Mouse (Mus musculus) megakaryocyte-erythroid progenitor cell, adult 5 weeks (primary cell): ENCODE measurements around the gene Sema3b. TPM values are rescaled to one million over a fixed set of nuclear protein-coding genes. Genes with fewer than 3 reads are reported as not detected.

ENCODE experiments used
- polyA plus RNA-seq: library from polyadenylated mRNA; stranded (reverse); fragments of >175 nt; gene quantifications from 2 replicates; pipeline ENCODE4 v1.2.3, GENCODE M21; 2012

Gene Sema3b
- 0.09 TPM in 1 of 2 replicates, not detected in the other for polyA plus RNA-seq

DNA sequence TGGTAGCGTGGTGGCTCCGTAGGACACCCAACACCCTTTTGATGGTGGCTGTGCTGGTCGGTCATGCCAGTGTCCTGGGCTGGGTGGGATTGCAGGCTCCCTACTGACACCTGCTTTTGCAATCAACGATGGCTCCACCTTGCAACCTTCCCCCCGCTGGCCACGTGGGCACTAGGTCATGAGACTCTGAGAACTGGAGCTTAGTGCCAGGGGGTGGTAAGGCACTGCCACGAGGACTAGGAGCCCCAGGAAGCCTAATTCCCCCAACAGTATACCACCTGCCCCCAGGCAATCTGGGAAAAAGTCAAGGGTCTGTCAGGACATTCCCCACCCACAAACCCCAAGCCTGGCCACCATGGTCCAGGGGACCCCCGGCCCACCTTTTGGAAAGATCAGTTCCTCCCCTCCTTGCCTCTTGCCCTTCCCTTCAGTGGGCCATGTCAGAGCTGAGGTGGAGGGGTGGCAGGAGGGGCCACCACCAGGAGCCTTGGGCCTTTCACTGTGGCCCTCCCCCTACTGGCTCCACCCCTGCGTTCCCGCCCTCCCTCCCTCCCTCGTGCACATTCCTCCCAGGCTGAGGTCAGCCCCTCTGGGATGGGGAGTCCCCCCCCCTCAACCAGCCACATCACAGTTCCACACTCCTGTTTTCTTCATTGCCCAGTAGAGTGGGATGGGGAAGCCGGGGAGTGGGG lies at the start of gene Sema3b:
Gene Sema3b, minus strand, starts transcription at position 489 of the 692 bp plus-strand sequence.

DNA sequence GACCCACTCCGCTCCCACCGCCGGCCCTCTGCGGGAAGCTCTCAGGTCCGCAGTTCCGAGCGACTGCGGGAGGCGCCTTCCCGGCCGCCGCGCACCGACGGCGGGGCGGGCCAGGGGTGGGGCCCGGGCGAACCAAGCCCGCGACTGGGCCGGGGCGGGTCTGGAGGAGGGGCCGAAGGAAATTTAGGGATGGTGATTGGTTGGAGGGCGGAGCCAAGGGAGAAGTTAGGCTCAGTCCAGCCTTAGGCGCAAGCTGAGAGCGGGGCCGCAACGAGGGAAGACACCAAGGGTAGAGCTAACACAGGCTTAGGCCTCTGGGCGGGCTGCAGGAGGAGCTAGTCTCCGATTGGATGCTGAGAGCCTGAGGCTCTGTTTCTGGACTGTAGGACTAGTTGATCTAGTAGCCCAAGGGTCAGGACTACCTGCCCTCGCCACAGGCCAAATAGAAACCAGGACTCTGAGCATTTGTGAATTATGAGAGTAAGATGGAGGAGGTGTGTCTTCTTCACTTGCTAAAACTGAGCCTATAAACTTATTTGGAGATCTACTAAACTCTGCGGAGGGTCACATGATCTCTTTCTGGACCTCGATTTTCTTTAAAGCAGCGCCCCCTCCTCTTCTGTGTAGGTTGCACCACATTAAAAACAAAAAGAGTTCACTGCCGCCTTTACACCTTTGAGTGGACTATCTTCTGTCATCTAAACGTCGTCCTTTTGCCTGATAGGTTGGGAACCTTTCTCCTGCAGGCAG lies 26.4 kb upstream of the Sema3b start, which contains the start of gene Gnai2:
Gene Gnai2, minus strand, starts transcription at position 89 of the 750 bp plus-strand sequence.

DNA sequence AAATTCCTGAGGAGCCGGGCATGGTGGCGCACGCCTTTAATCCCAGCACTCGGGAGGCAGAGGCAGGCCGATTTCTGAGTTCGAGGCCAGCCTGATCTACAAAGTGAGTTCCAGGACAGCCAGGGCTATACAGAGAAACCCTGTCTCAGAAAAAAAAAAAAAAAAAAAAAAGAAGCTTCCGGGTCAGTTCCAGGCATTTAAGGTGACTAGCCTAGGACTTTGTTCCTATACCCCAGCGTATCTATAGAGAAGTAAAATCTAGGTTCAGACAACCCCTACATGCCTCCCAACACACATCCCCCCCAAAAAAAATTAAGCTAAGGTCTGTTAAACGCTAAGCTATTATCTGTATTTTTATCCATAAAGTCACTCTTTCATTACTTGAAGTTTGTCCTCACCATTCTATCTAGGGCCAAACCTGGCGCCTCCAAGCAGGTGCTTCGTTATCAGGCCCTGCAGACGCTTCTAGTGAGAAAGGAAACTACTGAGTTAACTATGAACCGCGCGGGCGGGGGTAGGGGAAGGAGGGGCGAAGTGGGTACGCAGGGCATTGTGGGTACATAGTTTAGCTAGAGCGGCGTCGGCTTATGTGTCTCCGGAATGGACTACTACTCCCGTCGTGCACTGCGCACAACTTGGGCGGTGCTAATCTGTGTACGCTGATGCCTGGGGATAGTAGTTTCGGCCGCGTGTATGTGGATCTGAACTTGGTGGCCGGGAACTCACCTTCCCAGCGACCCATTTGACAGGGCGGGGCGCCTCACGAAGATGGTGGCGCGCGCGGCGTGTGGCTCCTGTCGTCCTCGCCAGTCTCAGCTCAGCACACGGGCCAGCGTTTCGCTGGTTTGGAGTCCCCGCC lies 21.8 kb downstream of the Sema3b start, which contains the start of gene Ifrd2:
Gene Ifrd2, plus strand, starts transcription at position 669 of the 859 bp plus-strand sequence.

DNA sequence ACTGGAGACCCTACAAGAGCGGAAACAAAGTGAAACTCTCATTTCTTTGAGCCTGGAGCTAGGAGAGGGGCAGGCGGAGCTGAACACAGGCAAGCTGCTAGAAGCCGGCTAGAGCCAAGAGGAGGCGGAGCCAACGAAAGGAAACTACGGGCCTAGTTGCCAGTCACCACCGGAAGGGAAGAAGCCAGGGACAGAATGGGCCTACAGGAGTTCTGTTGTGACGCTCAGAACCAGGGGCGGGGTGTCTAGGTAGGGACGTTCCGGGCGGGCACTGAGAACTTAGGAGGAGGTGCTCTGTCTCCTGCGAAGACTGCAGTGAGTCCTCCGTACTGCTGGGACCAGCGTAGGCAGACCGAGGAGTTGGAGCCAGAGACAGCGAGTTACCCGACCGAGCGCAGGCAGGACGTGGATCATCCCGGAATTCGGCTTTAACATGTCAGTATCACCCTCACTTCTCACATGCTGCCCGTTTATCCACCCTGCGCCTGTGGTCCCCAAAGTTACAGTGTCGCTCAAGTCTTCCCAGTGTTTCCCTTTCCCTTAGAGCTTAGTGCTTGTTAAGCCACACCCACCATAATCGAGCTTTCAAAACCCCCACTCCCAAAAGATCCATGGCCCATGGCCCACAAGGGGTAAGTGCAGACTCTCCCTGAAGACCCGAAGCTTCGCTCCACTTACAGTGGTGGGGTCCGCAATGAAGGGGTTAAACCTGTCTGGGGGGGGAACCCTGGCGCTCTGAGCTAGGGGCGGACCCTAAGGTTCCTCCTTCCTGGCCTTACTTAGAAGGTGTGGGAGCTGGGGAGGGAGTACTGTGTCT lies 28.3 kb downstream of the Sema3b start, which contains the start of gene Hyal3:
Gene Hyal3, plus strand, starts transcription at position 318 of the 817 bp plus-strand sequence.

DNA sequence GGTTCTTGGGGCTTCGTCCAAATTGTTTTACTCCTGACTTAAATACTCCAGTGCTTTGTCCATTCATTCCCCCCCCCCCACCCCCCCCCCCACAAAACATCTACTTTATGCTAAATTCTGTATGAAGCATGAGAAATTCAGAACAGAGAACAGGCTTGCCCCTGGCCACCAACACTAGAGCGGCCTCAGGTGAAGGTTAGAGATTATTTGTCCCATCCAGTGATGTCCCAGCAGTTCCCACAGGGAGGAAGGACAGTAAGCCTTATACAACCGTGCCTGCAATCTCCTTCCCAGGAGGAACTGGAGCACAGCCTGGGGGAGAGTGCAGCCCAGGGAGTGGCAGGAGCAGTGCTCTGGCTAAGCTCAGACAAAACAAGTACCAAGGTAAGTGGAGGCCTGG lies 30.4 kb downstream of the Sema3b start, which contains the start of gene Naa80:
Gene Naa80, plus strand, starts transcription at position 301 of the 400 bp plus-strand sequence.

DNA sequence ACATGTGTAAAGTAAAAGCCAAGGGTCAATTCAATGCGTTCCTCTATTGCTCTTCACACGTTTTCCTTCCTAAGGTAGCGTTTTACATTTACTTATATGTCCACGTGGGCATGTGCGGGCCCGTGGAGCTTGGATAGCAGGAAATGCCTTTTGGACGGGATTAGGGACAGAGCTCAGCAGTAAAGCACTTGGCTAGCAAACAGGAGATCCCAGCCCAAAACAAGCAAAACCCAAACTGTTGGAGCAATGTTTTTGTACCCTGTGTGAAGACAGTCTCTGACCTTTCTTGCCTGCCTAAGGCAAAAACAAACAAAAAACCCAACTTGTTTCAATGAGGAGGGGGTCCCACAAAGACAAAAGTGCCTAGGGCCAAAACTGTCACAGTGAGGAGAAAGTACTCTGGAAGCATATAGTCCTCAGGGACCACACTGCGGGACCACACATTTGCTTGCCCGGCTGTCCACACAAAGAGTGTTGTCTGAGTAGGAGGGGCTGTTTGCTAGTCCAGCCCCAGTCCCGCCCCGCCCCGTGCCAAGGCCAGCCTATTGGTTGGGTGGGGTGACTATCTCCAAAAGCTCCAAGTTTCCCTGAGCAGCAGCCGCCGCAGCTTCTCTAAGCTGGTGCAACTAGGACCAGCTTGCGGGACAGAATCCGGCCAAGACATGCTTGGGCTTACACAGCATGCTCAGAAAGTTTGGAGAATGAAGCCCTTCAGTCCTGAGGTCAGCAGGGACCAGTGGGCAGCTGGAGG lies 32.5 kb downstream of the Sema3b start, which contains the start of gene Hyal1:
Gene Hyal1, plus strand, starts transcription at position 571 of the 751 bp plus-strand sequence.

DNA sequence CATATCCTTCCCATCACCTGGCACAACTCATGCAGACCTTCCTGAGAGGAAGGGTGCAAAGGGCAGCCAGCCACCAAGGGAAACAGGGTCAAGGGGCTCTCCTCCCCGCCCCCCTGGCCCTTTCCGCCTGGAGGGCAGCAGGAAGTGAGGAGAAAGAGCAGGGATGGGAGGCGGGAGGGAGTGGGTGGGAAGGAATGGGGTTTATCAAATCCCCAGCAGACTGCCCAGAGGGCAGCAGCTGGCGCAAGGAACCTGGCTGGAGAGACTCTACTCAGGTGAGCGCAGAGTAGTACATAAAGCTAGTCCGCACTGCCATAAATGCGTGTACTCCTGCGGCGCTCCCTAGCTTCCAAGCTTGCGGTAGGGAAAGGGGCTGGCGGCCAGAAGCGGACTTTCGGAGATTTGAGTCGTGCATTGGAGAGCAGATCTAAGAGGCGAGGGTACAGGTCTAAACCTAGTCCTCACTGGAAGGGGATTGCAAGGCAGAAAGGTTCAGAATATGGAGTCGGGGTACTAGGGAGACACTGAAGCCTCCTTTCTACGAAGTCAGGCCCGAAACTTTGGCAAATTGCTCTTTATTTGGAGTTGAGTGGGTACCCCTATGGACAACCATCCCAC lies 41.2 kb downstream of the Sema3b start, which contains the start of gene Hyal2:
Gene Hyal2, plus strand, starts transcription at position 244 of the 618 bp plus-strand sequence.

DNA sequence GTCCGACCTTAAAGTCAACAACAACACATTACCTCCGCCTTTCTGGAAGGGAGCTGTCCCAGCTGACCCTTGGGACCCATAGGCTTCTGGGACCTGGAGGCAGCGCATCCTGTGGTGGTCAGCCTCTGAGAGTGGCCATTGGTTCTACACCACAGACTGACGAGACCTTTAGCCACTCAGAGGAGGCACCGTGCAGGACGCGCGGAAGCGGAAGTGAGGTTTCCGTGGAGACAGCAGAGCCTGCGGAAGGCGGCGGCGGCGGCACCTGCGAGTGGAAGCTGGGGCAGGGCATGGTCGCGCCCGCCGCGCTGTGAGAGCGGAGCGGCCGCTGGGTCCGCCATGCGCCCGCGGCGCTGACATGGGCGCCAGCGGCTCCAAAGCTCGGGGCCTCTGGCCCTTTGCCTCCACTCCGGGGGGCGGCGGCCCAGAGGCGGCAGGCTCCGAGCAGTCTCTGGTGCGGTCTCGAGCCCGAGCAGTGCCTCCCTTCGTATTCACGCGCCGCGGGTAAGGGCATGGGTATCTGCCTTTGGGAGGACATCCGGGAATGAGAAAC lies 45.9 kb downstream of the Sema3b start, which contains the start of gene Tusc2:
Gene Tusc2, plus strand, starts transcription at position 227 of the 553 bp plus-strand sequence.

DNA sequence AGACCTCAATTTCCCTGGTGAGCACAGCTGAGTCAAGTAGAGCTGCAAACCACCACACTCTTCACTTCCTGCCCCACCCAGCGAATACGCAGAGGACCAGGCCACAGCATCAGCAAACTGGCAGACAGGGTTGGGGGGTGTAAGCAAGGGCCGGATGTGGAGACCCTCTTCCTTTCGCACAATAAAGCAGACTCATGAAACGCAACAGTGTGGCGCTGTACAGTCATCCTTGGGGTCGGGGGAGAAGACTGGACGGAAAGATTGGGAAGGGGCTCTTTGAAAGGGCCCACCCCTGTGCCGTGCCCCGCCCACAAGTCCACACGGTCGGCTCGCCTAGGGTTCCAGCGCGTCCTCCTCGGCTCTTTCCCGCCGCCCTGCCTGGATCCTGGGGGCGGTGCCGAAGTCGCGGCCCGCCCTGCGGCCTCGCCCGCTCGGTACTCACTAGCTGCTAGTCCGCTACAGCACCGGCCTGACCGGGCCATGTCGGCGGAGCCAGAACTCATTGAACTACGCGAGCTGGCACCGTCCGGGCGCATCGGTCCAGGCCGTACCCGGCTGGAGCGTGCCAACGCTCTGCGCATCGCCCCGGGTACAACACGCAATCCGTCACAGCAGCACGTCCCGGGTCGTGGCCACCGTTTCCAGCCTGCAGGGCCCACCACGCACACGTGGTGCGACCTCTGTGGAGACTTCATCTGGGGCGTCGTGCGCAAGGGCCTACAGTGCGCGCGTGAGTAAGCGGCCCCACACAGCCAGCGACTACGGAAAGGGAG lies 57.7 kb downstream of the Sema3b start, which contains the start of gene Rassf1:
Gene Rassf1, plus strand, starts transcription at position 439 of the 773 bp plus-strand sequence.

Other genes with a start within 250 kb of the Sema3b start
- gene Cacna2d2, start 209.6 kb downstream of the Sema3b start, polyA plus RNA-seq = 1.7 and 2.1 TPM in 2 replicates
- 30.5 and 30.9 TPM in 2 replicates for gene Tmem115, start 75.3 kb downstream of the Sema3b start, polyA plus RNA-seq
- 17.6 and 21.3 TPM in 2 replicates for gene Cyb561d2, start 67.0 kb downstream of the Sema3b start, polyA plus RNA-seq
- gene Nprl2, start 67.0 kb downstream of the Sema3b start, polyA plus RNA-seq = 0.73 and 1.6 TPM in 2 replicates
- 0.65 and 0.95 TPM in 2 replicates for gene Zmynd10, start 61.9 kb downstream of the Sema3b start, polyA plus RNA-seq
- 41.8 and 45.8 TPM in 2 replicates for gene Rassf1, start 57.7 kb downstream of the Sema3b start, polyA plus RNA-seq
- 8.9 and 11.0 TPM in 2 replicates for gene Tusc2, start 46.0 kb downstream of the Sema3b start, polyA plus RNA-seq
- 11.0 and 18.3 TPM in 2 replicates for gene Hyal2, start 41.3 kb downstream of the Sema3b start, polyA plus RNA-seq
- 2.8 and 3.0 TPM in 2 replicates for gene Hyal1, start 32.3 kb downstream of the Sema3b start, polyA plus RNA-seq
- gene Naa80, start 30.3 kb downstream of the Sema3b start, polyA plus RNA-seq = 57.1 and 59.8 TPM in 2 replicates
- 0.47 and 0.67 TPM in 2 replicates for gene Hyal3, start 28.4 kb downstream of the Sema3b start, polyA plus RNA-seq
- 99.4 and 110 TPM in 2 replicates for gene Ifrd2, start 21.6 kb downstream of the Sema3b start, polyA plus RNA-seq
- 1,176 and 1,508 TPM in 2 replicates for gene Gnai2, start 26.1 kb upstream of the Sema3b start, polyA plus RNA-seq
- 0.02 and 0.03 TPM in 2 replicates for gene Slc38a3, start 60.3 kb upstream of the Sema3b start, polyA plus RNA-seq
- gene Gnat1, start 70.5 kb upstream of the Sema3b start, polyA plus RNA-seq = 0.33 and 0.55 TPM in 2 replicates
- 0.52 and 0.71 TPM in 2 replicates for gene Sema3f, start 101.2 kb upstream of the Sema3b start, polyA plus RNA-seq
- gene Rbm5, start 161.8 kb upstream of the Sema3b start, polyA plus RNA-seq = 22.6 and 29.7 TPM in 2 replicates